Mouse (Mus musculus): ENCODE data around the gene Vps8. TPM values are rescaled to one million over a fixed set of nuclear protein-coding genes. Genes with fewer than 3 reads are reported as not detected.

Gene Vps8
- total and polyA plus RNA-seq, 3 experiments: 13.6 to 17.6 (median 15.9) TPM

GRCm38 (mm10) chr16:21415128-21415527, 7.8 kb upstream of the Vps8 start:
- H3K4me2 ChIP-seq (ENCODE audit: insufficient read depth, low read depth, poor library complexity, severe bottlenecking): no peak overlapping the region
- no peak overlapping the region for H3K27ac ChIP-seq (ENCODE audit: insufficient read depth, low read depth)
- DNase-seq (ENCODE audit: extremely low read depth): no peak
- no peaks in the 10 kb centered on the region for H3K36me3 ChIP-seq (replicated peaks in 1 of 2; ENCODE audit: control insufficient read depth in 1 of 2, insufficient read depth in 1 of 2, low read length in 1 of 2)
- H3K79me2 ChIP-seq (replicated peaks; ENCODE audit: control insufficient read depth, extremely low read depth, insufficient read depth, poor library complexity, severe bottlenecking): no peaks in the 10 kb centered on the region
- H3K9ac ChIP-seq (ENCODE audit: insufficient read depth, low read depth): no peak overlapping the region
- peaks cover 0 to 18% of the 10 kb centered on the region in 2 experiments; a peak in 3 of 4 replicates for H3K4me1 ChIP-seq (ENCODE audit: control insufficient read depth in 1 of 2, insufficient read depth in 2 of 2)
- peaks cover 1% of the 10 kb centered on the region for H3K27me3 ChIP-seq (replicated peaks)
- in situ Hi-C loops (cut with MboI; ENCODE audit: low pct_ligation_motif_present, low pct_unique_long_range_greater_than_20kb, low sequenced_read_pairs) (no loop called here), dilution Hi-C loops (cut with MboI; ENCODE audit: extremely low pct_ligation_motif_present, extremely low pct_unique_long_range_greater_than_20kb, low sequenced_read_pairs) (no loop called here)
- TF ChIP-seq ZKSCAN1 (IDR thresholded peaks at IDR 0.05; ENCODE audit: borderline replicate concordance, low read depth, low read length) (peak; percentile 58; the same call in 1 of the 2 replicates), USF1 (IDR thresholded peaks at IDR 0.05; ENCODE audit: low read depth, low read length) (no peak)
- no peak overlapping the region for H3K4me3 ChIP-seq (replicated peaks in 1 of 3; ENCODE audit: low read depth in 2 of 3, low read length in 2 of 3, poor library complexity in 1 of 3)
- H3K9me3 ChIP-seq (replicated peaks; ENCODE audit: low read length): no peaks in the 10 kb centered on the region

- Histone ChIP-seq H3K27me3 (replicated peaks) (no peaks in the 10 kb centered on the region), H3K79me2 (replicated peaks; ENCODE audit: control insufficient read depth, extremely low read depth, insufficient read depth, poor library complexity, severe bottlenecking) (no peaks in the 10 kb centered on the region), H3K4me1 (ENCODE audit: control insufficient read depth in 1 of 2, insufficient read depth in 2 of 2) (peaks cover 0 to 21% of the 10 kb centered on the region in 2 experiments; a peak in 3 of 4 replicates), H3K36me3 (replicated peaks in 1 of 2; ENCODE audit: control insufficient read depth in 1 of 2, insufficient read depth in 1 of 2, low read length in 1 of 2) (no peaks in the 10 kb centered on the region), H3K9me3 (replicated peaks; ENCODE audit: low read length) (no peaks in the 10 kb centered on the region), H3K9ac (ENCODE audit: insufficient read depth, low read depth) (no peak overlapping the region), H3K27ac (ENCODE audit: insufficient read depth, low read depth) (no peak overlapping the region), H3K4me3 (replicated peaks in 1 of 3; ENCODE audit: low read depth in 2 of 3, low read length in 2 of 3, poor library complexity in 1 of 3) (no peak overlapping the region), H3K4me2 (ENCODE audit: insufficient read depth, low read depth, poor library complexity, severe bottlenecking) (no peak overlapping the region)
- in situ Hi-C loops (cut with MboI; ENCODE audit: low pct_ligation_motif_present, low pct_unique_long_range_greater_than_20kb, low sequenced_read_pairs): no loop called here
- TF ChIP-seq E2F4 (IDR thresholded peaks at IDR 0.05; ENCODE audit: insufficient replicate concordance, low read depth, low read length) (no peak), NELFE (IDR thresholded peaks at IDR 0.05; ENCODE audit: low read depth, low read length) (no peak), RCOR1 (conservative IDR thresholded peaks at IDR 0.05; ENCODE audit: low read depth, low read length) (no peak), ZKSCAN1 (IDR thresholded peaks at IDR 0.05; ENCODE audit: borderline replicate concordance, low read depth, low read length) (no peak)
- DNase-seq (ENCODE audit: extremely low read depth): no peak
- dilution Hi-C loops (cut with MboI; ENCODE audit: extremely low pct_ligation_motif_present, extremely low pct_unique_long_range_greater_than_20kb, low sequenced_read_pairs): no loop called here
These were observed 4.9 kb upstream of the Vps8 start for GRCm38 (mm10) chr16:21418012-21418411.

GRCm38 (mm10) chr16:21423546-21423910, 610 bp downstream of the Vps8 start:
- in situ Hi-C loops (cut with MboI; ENCODE audit: low pct_ligation_motif_present, low pct_unique_long_range_greater_than_20kb, low sequenced_read_pairs): no loop called here
- dilution Hi-C loops (cut with MboI; ENCODE audit: extremely low pct_ligation_motif_present, extremely low pct_unique_long_range_greater_than_20kb, low sequenced_read_pairs): no loop called here

More at GRCm38 (mm10) chr16:21423546-21423910, 610 bp downstream of the Vps8 start:
- no peaks in the 10 kb centered on the region for H3K79me2 ChIP-seq (replicated peaks; ENCODE audit: control insufficient read depth, extremely low read depth, insufficient read depth, poor library complexity, severe bottlenecking)
- H3K9me3 ChIP-seq (replicated peaks; ENCODE audit: low read length): no peaks in the 10 kb centered on the region
- H3K36me3 ChIP-seq (replicated peaks in 1 of 2; ENCODE audit: control insufficient read depth in 1 of 2, insufficient read depth in 1 of 2, low read length in 1 of 2): peaks cover 0 to 5% of the 10 kb centered on the region in 2 experiments
- no peaks in the 10 kb centered on the region for H3K27me3 ChIP-seq (replicated peaks)
- peak overlapping the region; percentile 61 to 80 (median 77) for H3K4me3 ChIP-seq (replicated peaks in 1 of 3; ENCODE audit: low read depth in 2 of 3, low read length in 2 of 3, poor library complexity in 1 of 3)
- H3K4me2 ChIP-seq (ENCODE audit: insufficient read depth, low read depth, poor library complexity, severe bottlenecking): peak overlapping the region; percentile 79
- TF ChIP-seq E2F4 (IDR thresholded peaks at IDR 0.05; ENCODE audit: insufficient replicate concordance, low read depth, low read length) (no peak), SIN3A (IDR thresholded peaks at IDR 0.05; ENCODE audit: low read length) (peak; percentile 12; the same call in 1 of the 2 replicates)
- H3K9ac ChIP-seq (ENCODE audit: insufficient read depth, low read depth): peak overlapping the region; percentile 43
- peak overlapping the region; percentile 6; the same call in 1 of the 2 replicates for H3K27ac ChIP-seq (ENCODE audit: insufficient read depth, low read depth)
- peak; percentile 54 for DNase-seq (ENCODE audit: extremely low read depth)
- peaks cover 0 to 25% of the 10 kb centered on the region in 2 experiments; a peak in 2 of 4 replicates for H3K4me1 ChIP-seq (ENCODE audit: control insufficient read depth in 1 of 2, insufficient read depth in 2 of 2)

Data from CH12.LX (cell line).